Mouse (Mus musculus) Patski (cell line): ENCODE measurements at regions not wholly inside any gene's neighbourhood (a gene's known extent, or its start where the extent isn't known, plus 50 kb on each side); places are given as distances from the start of the nearest gene placed in this dataset.

ENCODE experiments used
- ATAC-seq: fragments of 100-300 bp; one replicate; pipeline ENCODE4 v1.8.0; 2021
- CTCF ChIA-PET: fragments of 350-600 bp; sonication (Branson Sonifier 250); formaldehyde crosslinking; loops from one replicate; lab custom pipeline; 2022; ENCODE audit warnings: inconsistent platforms; lab: Charles Lee
- POLR2A ChIA-PET: fragments of 350-600 bp; sonication (Branson Sonifier 250); formaldehyde crosslinking; loops from one replicate; lab custom pipeline; 2022; ENCODE audit warnings: antibody characterized with exemption, inconsistent platforms; lab: Charles Lee
- DNase-seq: peaks from one replicate; pipeline ENCODE4 v3.0.0-alpha.2; 2011; ENCODE audit warnings: low read depth, low spot score
- H3K27me3 ChIP-seq: fragments of 371-371 bp; one replicate; pipeline ENCODE4 v1.5.1; 2021
- CTCF ChIP-seq: fragments of 100-300 bp; IDR thresholded peaks from one replicate; pipeline ENCODE4 v1.5.1; 2021
- in situ Hi-C: fragments of 300-500 bp; cut with MboI; formaldehyde crosslinking; loops from 3 replicates; pipeline ENCODE4 v1.11.1; 2018; ENCODE audit warnings: low pct_unique_long_range_greater_than_20kb, mixed read lengths

DNA sequence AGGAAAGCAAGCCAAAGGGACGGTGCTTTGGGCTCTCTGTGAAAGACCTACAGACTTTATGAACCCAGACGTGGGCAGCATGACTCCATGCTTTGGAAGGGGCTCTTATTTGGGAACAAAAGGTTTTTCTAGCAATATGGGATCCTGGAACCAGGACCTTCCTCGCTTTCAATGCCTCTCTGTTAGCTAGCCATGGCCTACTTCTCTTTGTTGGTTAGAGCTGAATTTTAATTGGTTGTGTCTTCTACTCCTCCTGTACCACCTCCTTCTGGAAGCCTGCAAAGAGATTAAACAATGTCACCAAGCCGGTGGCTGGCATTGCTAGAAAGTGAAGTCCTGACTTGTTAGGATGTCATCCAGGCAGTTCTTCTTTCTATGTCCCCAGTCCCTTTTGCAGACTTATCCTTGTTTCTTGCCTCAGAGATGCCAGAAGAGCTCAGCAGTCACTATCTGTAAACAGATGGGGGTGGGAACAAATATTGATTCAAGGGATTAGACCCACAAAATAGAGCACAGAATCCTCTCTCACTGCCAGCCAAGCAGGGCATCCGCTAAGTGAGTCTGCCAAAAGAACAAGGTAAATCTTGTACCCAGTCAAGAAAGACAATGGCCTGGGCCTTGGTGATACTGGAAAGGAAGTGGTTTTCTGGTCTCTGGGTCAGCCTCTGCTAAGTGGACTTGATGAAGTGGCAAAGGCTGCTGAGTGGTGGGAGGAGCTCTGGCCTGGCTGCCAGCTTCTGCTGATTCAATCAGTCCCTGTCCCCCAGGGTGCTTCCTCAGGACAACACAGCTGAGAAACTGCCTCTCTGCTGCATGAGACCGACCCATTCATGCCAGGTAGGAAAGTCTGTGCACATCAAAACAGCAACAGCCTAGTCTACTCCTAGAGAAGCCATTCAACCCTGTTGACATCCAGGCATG is 244.7 kb upstream of the Tenm4 start:
- ATAC-seq (no peak), DNase-seq (no peak)
- no peak for TF ChIP-seq CTCF
- ChIA-PET POLR2A (no interaction called here), CTCF (interaction anchor here (3.2 kb wide), 1 partner anchor 10 kb away, joined by 13 read pairs; no protein-coding TSS in a partner anchor)
- in situ Hi-C loops = no loop called here
- H3K27me3 ChIP-seq = no peaks in the 10 kb centered on the region

DNA sequence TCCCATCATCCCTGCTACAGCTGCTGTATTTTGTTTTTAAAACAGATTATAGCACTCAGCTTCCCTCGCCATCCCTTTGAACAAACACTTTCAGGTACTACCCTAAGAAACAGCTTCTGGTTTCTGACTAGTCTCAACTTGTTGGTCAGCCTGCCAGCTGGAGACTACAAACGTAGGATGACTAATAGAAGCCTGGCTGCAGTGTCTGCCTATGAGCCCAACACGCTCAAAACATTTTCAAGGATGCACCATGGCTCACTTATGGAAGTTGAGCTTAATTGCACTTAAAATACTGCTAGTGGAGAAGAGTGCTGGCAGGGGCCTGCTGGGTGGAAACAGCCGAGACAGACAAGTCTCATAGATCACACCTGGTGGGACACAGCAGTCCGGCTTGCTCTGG is 234.4 kb upstream of the Tenm4 start:
- ATAC-seq (no peak), DNase-seq (no peak)
- ChIA-PET CTCF (interaction anchor here (0.8 to 2.1 kb wide), 3 partner anchors 10 to 17 kb away, joined by 3 to 13 read pairs (median 5); no protein-coding TSS in a partner anchor), POLR2A (no interaction called here)
- in situ Hi-C loops = no loop called here
- TF ChIP-seq CTCF = no peak
- H3K27me3 ChIP-seq = no peaks in the 10 kb centered on the region

DNA sequence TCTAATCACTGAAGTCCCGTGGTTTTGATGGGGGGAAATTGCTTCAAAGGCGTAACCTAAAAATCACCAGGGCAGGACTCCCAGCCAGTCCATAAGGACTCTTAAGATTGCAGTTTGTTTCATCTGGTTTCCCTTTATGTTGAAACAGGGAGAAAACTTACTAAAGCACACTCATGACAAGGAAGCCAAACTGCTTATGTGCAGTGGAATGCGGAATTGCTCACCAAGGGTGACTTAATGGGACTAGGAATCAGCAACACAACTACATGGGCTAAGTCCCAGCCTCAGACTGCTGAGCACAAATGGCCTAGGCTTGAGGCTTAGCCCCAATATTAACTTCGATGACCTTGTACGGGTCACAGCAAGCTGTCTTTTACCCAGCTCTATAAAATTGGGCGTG is 227.6 kb upstream of the Tenm4 start:
- TF ChIP-seq CTCF = no peak
- H3K27me3 ChIP-seq = peaks cover 4% of the 10 kb centered on the region
- POLR2A ChIA-PET = no interaction called here
- no peak for DNase-seq
- ATAC-seq = no peak
- in situ Hi-C loops = no loop called here
- CTCF ChIA-PET = no interaction called here

DNA sequence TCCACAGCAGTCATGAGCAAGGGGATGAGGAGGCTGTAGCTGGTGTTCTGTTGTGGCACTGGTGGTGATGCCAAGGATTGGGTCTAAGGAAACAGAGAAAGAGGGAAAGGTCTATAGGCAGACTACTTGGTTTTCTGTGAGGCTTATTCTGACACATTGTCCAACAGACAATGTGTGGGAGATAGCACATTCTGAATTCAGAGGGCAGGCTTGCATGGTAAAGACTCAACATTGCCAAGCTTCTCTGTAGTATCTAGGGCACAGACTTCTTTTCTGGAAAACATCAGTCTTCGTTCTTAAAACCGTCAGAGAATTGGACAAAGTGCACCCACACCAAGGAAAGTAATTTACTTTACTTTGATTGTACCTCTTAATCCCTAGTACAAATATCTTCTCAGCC is 218.7 kb upstream of the Tenm4 start:
- POLR2A ChIA-PET = no interaction called here
- in situ Hi-C loops = no loop called here
- ATAC-seq (no peak), DNase-seq (no peak)
- H3K27me3 ChIP-seq = peaks cover 5% of the 10 kb centered on the region
- TF ChIP-seq CTCF = no peak
- CTCF ChIA-PET = no interaction called here

DNA sequence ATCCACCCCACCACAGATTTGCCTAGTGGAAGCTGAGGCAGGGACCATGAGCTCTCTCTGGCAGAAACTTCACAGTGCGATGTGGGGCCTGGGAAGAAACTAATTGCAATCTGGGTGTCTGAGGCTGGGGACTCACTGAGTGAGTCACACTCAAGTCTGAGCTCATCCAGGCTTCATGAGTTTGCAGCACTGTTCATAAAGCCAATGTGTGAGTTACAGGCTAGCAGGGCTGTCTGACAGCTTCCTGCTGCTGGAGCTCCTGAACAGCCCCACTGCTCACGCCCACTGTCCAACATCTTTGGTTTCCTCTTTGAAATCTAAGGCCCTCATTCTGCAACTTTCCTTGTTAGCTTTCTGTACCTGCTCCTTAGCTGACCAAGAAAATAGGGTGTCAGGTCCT is 216.5 kb upstream of the Tenm4 start:
- H3K27me3 ChIP-seq = no peaks in the 10 kb centered on the region
- ATAC-seq = no peak
- TF ChIP-seq CTCF = no peak
- in situ Hi-C loops = no loop called here
- no peak for DNase-seq
- ChIA-PET CTCF (interaction anchor here (1.7 kb wide), 1 partner anchor 17 kb away, joined by 5 read pairs; no protein-coding TSS in a partner anchor), POLR2A (no interaction called here)

DNA sequence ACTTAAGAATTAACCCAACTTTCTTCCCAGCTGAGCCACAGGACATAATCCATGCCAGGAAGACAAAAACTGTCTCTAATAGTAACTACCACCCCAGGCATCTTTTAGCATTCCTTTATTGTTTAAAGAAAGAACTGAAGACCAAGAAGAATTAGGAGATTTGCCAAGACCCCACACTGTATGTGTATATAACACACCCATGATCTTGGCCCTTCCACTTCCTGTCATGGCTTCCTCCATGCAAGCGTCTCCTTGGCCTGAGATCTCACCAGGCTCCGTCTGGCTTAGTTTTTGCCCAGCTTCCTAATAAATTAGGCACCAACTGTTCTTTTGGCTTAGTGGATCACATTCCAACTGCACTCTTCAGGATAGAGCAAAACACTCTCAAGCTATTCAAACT is 215.9 kb upstream of the Tenm4 start:
- TF ChIP-seq CTCF = no peak
- in situ Hi-C loops = no loop called here
- DNase-seq (no peak), ATAC-seq (no peak)
- ChIA-PET POLR2A (no interaction called here), CTCF (no interaction called here)
- no peaks in the 10 kb centered on the region for H3K27me3 ChIP-seq

DNA sequence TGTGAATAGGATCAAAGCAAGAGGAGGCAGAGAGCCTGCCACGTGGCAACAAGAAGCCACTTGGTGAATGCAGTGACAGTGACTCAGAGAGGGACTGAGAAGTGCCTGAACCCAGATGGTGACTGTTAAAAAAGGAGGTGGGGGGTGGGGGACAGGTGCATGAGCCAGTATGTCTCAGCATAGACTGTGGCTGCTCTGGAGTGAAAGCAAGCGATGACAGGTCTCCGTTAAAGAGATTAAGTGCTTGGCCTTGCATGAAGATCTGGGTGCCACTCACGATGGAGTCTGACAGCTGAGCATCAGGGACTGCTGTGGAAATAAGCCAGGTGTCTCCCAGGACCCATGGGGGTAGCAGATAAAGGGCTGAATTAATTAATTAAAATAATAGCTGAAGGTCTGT is 212.0 kb upstream of the Tenm4 start:
- ChIA-PET POLR2A (no interaction called here), CTCF (no interaction called here)
- H3K27me3 ChIP-seq = no peaks in the 10 kb centered on the region
- TF ChIP-seq CTCF = no peak
- ATAC-seq (no peak), DNase-seq (no peak)
- in situ Hi-C loops = no loop called here

DNA sequence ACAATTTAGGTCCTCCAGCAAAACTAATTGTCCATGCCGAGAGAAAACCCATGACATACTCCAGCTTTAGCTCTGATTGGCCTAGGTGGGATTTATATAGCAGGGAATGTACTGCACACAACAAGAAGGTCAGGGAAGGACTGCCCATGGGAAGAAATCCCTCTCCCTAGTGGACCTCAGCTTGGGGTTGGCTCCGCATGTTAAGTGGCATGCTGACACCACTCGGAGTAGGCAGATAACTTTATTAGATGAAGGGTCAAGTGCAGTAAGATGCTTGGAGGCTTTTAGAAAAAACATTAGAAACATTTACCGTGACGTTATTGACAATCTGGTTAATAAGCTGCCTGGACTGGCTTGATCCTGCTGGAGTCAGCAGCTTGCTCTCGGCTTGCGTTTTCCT is 199.2 kb upstream of the Tenm4 start:
- in situ Hi-C loops = no loop called here
- DNase-seq (no peak), ATAC-seq (no peak)
- CTCF ChIA-PET = no interaction called here
- no peak for TF ChIP-seq CTCF
- no peaks in the 10 kb centered on the region for H3K27me3 ChIP-seq
- POLR2A ChIA-PET = no interaction called here

DNA sequence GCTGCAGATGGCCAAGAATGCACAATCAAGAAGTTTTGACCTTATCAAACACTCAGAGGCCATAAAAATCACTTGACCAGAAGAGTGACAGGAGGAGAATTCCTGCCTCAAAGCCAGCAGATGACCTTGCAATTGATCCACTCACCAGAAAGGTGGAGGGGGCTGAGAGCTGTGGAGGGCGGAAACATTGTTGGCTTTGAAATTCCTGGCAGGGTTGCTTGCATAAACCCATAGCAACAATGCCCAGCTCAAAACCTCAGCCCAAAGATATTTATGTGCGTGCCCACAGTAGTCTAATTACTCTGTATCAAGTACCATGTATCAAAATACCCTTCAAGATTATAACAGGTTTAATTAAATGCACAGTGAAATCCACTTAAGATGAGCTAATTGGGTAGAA is 197.0 kb upstream of the Tenm4 start:
- POLR2A ChIA-PET = no interaction called here
- CTCF ChIA-PET = interaction anchor here (0.9 to 1.0 kb wide), 2 partner anchors 9 to 10 kb away, joined by 3 to 4 read pairs; no protein-coding TSS in a partner anchor
- TF ChIP-seq CTCF = no peak
- in situ Hi-C loops = no loop called here
- ATAC-seq (no peak), DNase-seq (no peak)
- no peaks in the 10 kb centered on the region for H3K27me3 ChIP-seq

DNA sequence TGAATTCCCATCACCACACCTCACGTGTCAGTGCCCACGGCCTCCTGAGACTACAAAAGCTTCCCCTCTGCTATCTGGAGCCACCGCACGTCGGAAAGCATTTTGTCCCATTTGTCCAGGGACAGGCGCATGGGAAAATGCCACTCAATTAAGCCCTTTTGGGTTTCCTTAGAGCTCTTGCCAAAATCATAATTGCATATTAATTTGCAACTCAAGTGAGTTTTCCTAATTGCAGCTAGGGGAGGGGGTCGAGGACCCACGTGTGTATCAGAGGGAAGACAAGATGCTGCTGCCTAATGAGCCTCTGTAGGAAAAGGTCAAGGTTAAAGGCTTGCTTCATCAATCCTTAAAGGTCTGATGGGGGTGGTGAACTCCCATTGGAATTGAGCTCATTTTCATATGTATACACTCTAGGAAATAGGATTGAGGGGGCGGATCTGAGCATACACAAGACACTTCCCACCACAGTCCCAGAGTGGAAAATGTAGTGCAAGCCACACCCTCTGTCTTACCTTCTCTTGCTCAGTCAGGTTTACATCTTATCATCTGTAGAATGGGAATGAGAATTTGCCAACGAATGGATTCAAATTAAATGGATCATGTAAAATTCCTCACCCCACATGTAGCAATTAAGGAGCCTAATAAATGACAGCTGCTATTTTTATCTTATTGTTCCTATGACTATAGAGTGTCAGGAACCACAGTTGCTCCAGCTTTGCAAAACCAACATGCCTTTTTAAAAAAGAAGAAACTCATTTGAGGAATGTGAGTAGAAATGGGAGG is 179.6 kb upstream of the Tenm4 start:
- no peak for ATAC-seq
- no peak for DNase-seq
- in situ Hi-C loops = no loop called here
- CTCF ChIA-PET = interaction anchor here (1.4 kb wide), 1 partner anchor 10 kb away, joined by 4 read pairs; no protein-coding TSS in a partner anchor
- POLR2A ChIA-PET = no interaction called here
- H3K27me3 ChIP-seq = no peaks in the 10 kb centered on the region
- no peak for TF ChIP-seq CTCF
